Mouse (Mus musculus) layer of hippocampus, postnatal 14 days (tissue): ENCODE measurements around the gene Uvrag. TPM values are rescaled to one million over a fixed set of nuclear protein-coding genes. Genes with fewer than 3 reads are reported as not detected.

Experiments
- DNase-seq, 2 experiments: peaks; one replicate each; pipeline ENCODE4 v3.0.0; 2021 to 2022; ENCODE audit warnings: low spot score in 2 of 2, mixed read lengths in 1 of 2
- total RNA-seq, 2 experiments: library from RNA; stranded (reverse); gene quantifications; 2 replicates each; pipeline ENCODE4 v1.2.3; 2021

Uvrag gene
- total RNA-seq, 2 experiments from 2014 or later = 44.6 to 45.8 TPM

GRCm38 (mm10) chr7:99028108-99028507 lies 112.8 kb downstream of the Uvrag start:
- no peak for DNase-seq

GRCm38 (mm10) chr7:99027185-99027584 lies 113.8 kb downstream of the Uvrag start:
- no peak for DNase-seq

- no peak for DNase-seq
These were observed 115.0 kb downstream of the Uvrag start for GRCm38 (mm10) chr7:99025989-99026388.

- no peak for DNase-seq
These were observed 115.7 kb downstream of the Uvrag start for GRCm38 (mm10) chr7:99025265-99025664.

GRCm38 (mm10) chr7:99024791-99025190 lies 116.2 kb downstream of the Uvrag start:
- no peak for DNase-seq

GRCm38 (mm10) chr7:99023931-99024330 lies 117.0 kb downstream of the Uvrag start:
- no peak for DNase-seq

- DNase-seq = no peak
These were observed 119.7 kb downstream of the Uvrag start for GRCm38 (mm10) chr7:99021277-99021676.

GRCm38 (mm10) chr7:99020353-99020752 lies 120.6 kb downstream of the Uvrag start:
- no peak for DNase-seq

- DNase-seq = no peak
These were observed 123.6 kb downstream of the Uvrag start for GRCm38 (mm10) chr7:99017224-99017844.

- DNase-seq = no peak
These were observed 125.0 kb downstream of the Uvrag start for GRCm38 (mm10) chr7:99015914-99016313.

- peak; percentile 36 to 38 for DNase-seq
These were observed 125.5 kb downstream of the Uvrag start for GRCm38 (mm10) chr7:99015419-99015818.

- DNase-seq = no peak
These were observed 126.3 kb downstream of the Uvrag start for GRCm38 (mm10) chr7:99014620-99015019.

- DNase-seq = no peak
These were observed 133.2 kb downstream of the Uvrag start for GRCm38 (mm10) chr7:99007506-99008354.

- DNase-seq = no peak
These were observed 137.7 kb downstream of the Uvrag start for GRCm38 (mm10) chr7:99003231-99003630.

- DNase-seq = no peak
These were observed 142.2 kb downstream of the Uvrag start for GRCm38 (mm10) chr7:98998722-98999121.

GRCm38 (mm10) chr7:98997760-98998159 lies 143.2 kb downstream of the Uvrag start:
- DNase-seq = no peak

- no peak for DNase-seq
These were observed 144.2 kb downstream of the Uvrag start for GRCm38 (mm10) chr7:98996791-98997190.

- no peak for DNase-seq
These were observed 145.7 kb downstream of the Uvrag start for GRCm38 (mm10) chr7:98995126-98995727.

- no peak for DNase-seq
These were observed 146.8 kb downstream of the Uvrag start for GRCm38 (mm10) chr7:98994137-98994536.

GRCm38 (mm10) chr7:98993395-98993794 lies 147.5 kb downstream of the Uvrag start:
- DNase-seq = no peak

GRCm38 (mm10) chr7:98991204-98991761 lies 149.7 kb downstream of the Uvrag start:
- no peak for DNase-seq

- DNase-seq = no peak
These were observed 150.4 kb downstream of the Uvrag start for GRCm38 (mm10) chr7:98990510-98990909.
